ENCODE assay signal across 14 mouse cellular contexts in the genomic region with DNA sequence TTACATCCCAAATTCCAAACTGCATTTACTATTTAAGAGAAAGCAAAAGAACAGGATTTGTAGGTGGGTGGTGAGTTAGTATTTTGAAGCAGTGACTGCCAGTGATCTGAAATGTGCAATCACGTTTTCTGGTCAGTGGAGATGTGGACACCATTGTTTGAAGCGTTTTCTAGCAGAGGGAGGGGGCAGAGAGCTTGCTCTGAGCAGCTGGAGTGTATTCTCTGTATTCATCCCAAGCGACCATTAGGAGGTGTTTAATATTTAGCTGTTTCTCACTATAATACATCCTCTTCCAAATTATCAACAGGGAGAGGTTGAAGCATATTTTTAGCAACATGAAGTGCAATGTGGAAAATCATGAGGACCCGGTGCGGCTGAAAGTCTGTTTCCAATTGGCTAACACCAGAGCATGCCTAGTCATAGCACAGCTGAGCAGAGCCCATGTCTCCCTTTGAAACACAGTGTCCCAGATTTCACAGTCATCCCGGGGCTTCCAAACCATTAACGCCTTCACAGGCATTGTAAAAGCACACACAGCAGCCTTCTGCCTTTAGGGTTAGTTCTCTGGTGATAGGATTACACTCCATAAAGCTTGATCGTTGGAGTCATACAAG. TPM values are rescaled to one million over a fixed set of nuclear protein-coding genes. Genes with fewer than 3 reads are reported as not detected.
DNase-seq lines count a peak whose midpoint lies in the region; ATAC-seq and TF ChIP-seq lines count a peak whose summit lies in the region.
"Had no signal": no experiment of that assay in that cellular context is flagged by ENCODE, and none has a peak within 500 bp of the region (broad histone marks: within the 10 kb centered on the region; RNA-seq: fewer than 3 reads in every experiment).

No protein-coding gene starts in this region.

- no peaks in the 10 kb centered on the region for H3K4me1 ChIP-seq in hindbrain, embryonic 14.5 days (replicated peaks; ENCODE audit: control insufficient read depth, insufficient read depth, low read length)
- H3K4me1 ChIP-seq in hindbrain, embryonic 12.5 days: no peaks in the 10 kb centered on the region
- no peaks in the 10 kb centered on the region for H3K4me1 ChIP-seq in forebrain, embryonic 14.5 days (ENCODE audit: control insufficient read depth, insufficient read depth, low read length)
- peaks cover 9% of the 10 kb centered on the region for H3K4me1 ChIP-seq in heart, embryonic 16.5 days (ENCODE audit: control insufficient read depth, insufficient read depth, low read length)
- 0 out of 2 replicates have a peak, but pooled peaks cover 3% of the 10 kb centered on the region for H3K4me1 ChIP-seq in midbrain, postnatal 0 days (ENCODE audit: insufficient read depth, low read length)
- H3K4me1 ChIP-seq in cerebellum, adult 2 months (ENCODE audit: control insufficient read depth, insufficient read depth, low read length): no peaks in the 10 kb centered on the region

- no peaks in the 10 kb centered on the region for H3K9me3 ChIP-seq in hindbrain, embryonic 14.5 days (ENCODE audit: control insufficient read depth, low read length)
- H3K9me3 ChIP-seq in hindbrain, embryonic 12.5 days (replicated peaks): no peaks in the 10 kb centered on the region
- H3K9me3 ChIP-seq in forebrain, embryonic 14.5 days (replicated peaks; ENCODE audit: control insufficient read depth, low read length): no peaks in the 10 kb centered on the region
- H3K9me3 ChIP-seq in heart, embryonic 16.5 days (replicated peaks; ENCODE audit: control insufficient read depth, low read length): no peaks in the 10 kb centered on the region
- H3K9me3 ChIP-seq in midbrain, postnatal 0 days (ENCODE audit: low read length): no peaks in the 10 kb centered on the region

- H3K4me3 ChIP-seq in hindbrain, embryonic 14.5 days (replicated peaks; ENCODE audit: low read length): no peak overlapping the region
- no peak overlapping the region for H3K4me3 ChIP-seq in hindbrain, embryonic 12.5 days
- H3K4me3 ChIP-seq in forebrain, embryonic 14.5 days (ENCODE audit: low read depth, low read length): no peak overlapping the region
- no peak overlapping the region for H3K4me3 ChIP-seq in heart, embryonic 16.5 days (ENCODE audit: low read length)
- H3K4me3 ChIP-seq in midbrain, postnatal 0 days (ENCODE audit: low read depth, low read length): no peak overlapping the region
- no peak overlapping the region for H3K4me3 ChIP-seq in cerebellum, adult 2 months (replicated peaks; ENCODE audit: insufficient read depth, low read depth, low read length)

- TF ChIP-seq CTCF in midbrain, postnatal 0 days (IDR thresholded peaks at IDR 0.05): no peak
- TF ChIP-seq CTCF in cerebellum, adult 2 months (IDR thresholded peaks at IDR 0.05; ENCODE audit: borderline replicate concordance, insufficient read depth, low read depth, low read length): no peak

- no peak for TF ChIP-seq POLR2A in cerebellum, adult 2 months (IDR thresholded peaks at IDR 0.05; ENCODE audit: borderline replicate concordance, insufficient read depth, low read length)

- no peaks in the 10 kb centered on the region for H3K27me3 ChIP-seq in hindbrain, embryonic 14.5 days (ENCODE audit: control insufficient read depth, insufficient read depth, low read length)
- H3K27me3 ChIP-seq in hindbrain, embryonic 12.5 days: no peaks in the 10 kb centered on the region
- H3K27me3 ChIP-seq in forebrain, embryonic 14.5 days (replicated peaks; ENCODE audit: control insufficient read depth, insufficient read depth, low read length): no peaks in the 10 kb centered on the region
- H3K27me3 ChIP-seq in heart, embryonic 16.5 days (ENCODE audit: control insufficient read depth, insufficient read depth, low read length): no peaks in the 10 kb centered on the region
- no peaks in the 10 kb centered on the region for H3K27me3 ChIP-seq in midbrain, postnatal 0 days (ENCODE audit: insufficient read depth, low read length)
- H3K27me3 ChIP-seq in cerebellum, adult 2 months (ENCODE audit: control insufficient read depth, insufficient read depth, low read length): no peaks in the 10 kb centered on the region

- H3K9ac ChIP-seq in hindbrain, embryonic 14.5 days: no peak overlapping the region
- H3K9ac ChIP-seq in hindbrain, embryonic 12.5 days: no peak overlapping the region
- H3K9ac ChIP-seq in forebrain, embryonic 14.5 days (ENCODE audit: low read length): no peak overlapping the region
- H3K9ac ChIP-seq in heart, embryonic 16.5 days (ENCODE audit: low read length): no peak overlapping the region
- no peak overlapping the region for H3K9ac ChIP-seq in midbrain, postnatal 0 days (replicated peaks; ENCODE audit: low read length, poor library complexity, severe bottlenecking)
- H3K9ac ChIP-seq: liver, postnatal 0 days had no signal

- ATAC-seq in hindbrain, embryonic 14.5 days (ENCODE audit: low FRiP score): 0 out of 2 replicates have a peak, but pooled peaks have one; percentile 60
- no peak for ATAC-seq in hindbrain, embryonic 12.5 days (ENCODE audit: low FRiP score)
- ATAC-seq in forebrain, embryonic 14.5 days: peak; percentile 66
- ATAC-seq in heart, embryonic 16.5 days (replicated peaks; ENCODE audit: extremely low read depth, insufficient read depth, low FRiP score): no peak; the same call in 1 of the 2 replicates
- peak; percentile 71; the same call in 1 of the 2 replicates for ATAC-seq in midbrain, postnatal 0 days (ENCODE audit: low FRiP score)
- no peak for ATAC-seq in inflammation-experienced regulatory T-cells, adult 6 months
- ATAC-seq: liver, postnatal 0 days had no signal

- peak overlapping the region; percentile 15; the same call in 1 of the 2 replicates for H3K4me2 ChIP-seq in hindbrain, embryonic 14.5 days (replicated peaks)
- H3K4me2 ChIP-seq in hindbrain, embryonic 12.5 days (replicated peaks): no peak overlapping the region
- H3K4me2 ChIP-seq in forebrain, embryonic 14.5 days (ENCODE audit: low read length): no peak overlapping the region
- peak overlapping the region; percentile 31 for H3K4me2 ChIP-seq in heart, embryonic 16.5 days (ENCODE audit: low read depth, low read length)
- peak overlapping the region; percentile 15; the same call in 1 of the 2 replicates for H3K4me2 ChIP-seq in midbrain, postnatal 0 days (ENCODE audit: low read depth, low read length, poor library complexity, severe bottlenecking)

- WGBS in hindbrain, embryonic 14.5 days: 42% methylated on average over 8 of the region's 8 CpGs
- 58% methylated on average over 8 of the region's 8 CpGs for WGBS in hindbrain, embryonic 12.5 days
- 49% methylated on average over 8 of the region's 8 CpGs for WGBS in forebrain, embryonic 14.5 days
- 44% methylated on average over 8 of the region's 8 CpGs for WGBS in heart, embryonic 16.5 days
- WGBS in midbrain, postnatal 0 days: 28% methylated on average over 8 of the region's 8 CpGs
- WGBS in cerebellum, adult 2 months: 39% methylated on average over 8 of the region's 8 CpGs

- peak overlapping the region; percentile 23; the same call in 1 of the 2 replicates for H3K27ac ChIP-seq in hindbrain, embryonic 14.5 days
- H3K27ac ChIP-seq in hindbrain, embryonic 12.5 days: no peak overlapping the region
- no peak overlapping the region for H3K27ac ChIP-seq in forebrain, embryonic 14.5 days (ENCODE audit: low read depth, low read length)
- H3K27ac ChIP-seq in heart, embryonic 16.5 days (ENCODE audit: low read length): peak overlapping the region; percentile 41
- peak overlapping the region; percentile 7; the same call in 1 of the 2 replicates for H3K27ac ChIP-seq in midbrain, postnatal 0 days (ENCODE audit: low read depth, low read length)
- H3K27ac ChIP-seq in cerebellum, adult 2 months (ENCODE audit: insufficient read depth, low read length): no peak overlapping the region

- no peak for DNase-seq in hindbrain, embryonic 14.5 days (ENCODE audit: low spot score)
- DNase-seq in forebrain, embryonic 14.5 days (ENCODE audit: low spot score): peak; percentile 44
- peak; percentile 49 for DNase-seq in midbrain, postnatal 0 days (ENCODE audit: low spot score)
- no peak for DNase-seq in adrenal gland, postnatal 14 days
- DNase-seq in cerebellum, adult 2 months: no peak
- DNase-seq: cerebellum, postnatal 25 days; kidney, adult 18-20 months; liver, postnatal 0 days had no signal

- no peaks in the 10 kb centered on the region for H3K36me3 ChIP-seq in hindbrain, embryonic 14.5 days (replicated peaks; ENCODE audit: control insufficient read depth, insufficient read depth)
- no peaks in the 10 kb centered on the region for H3K36me3 ChIP-seq in hindbrain, embryonic 12.5 days
- no peaks in the 10 kb centered on the region for H3K36me3 ChIP-seq in forebrain, embryonic 14.5 days (ENCODE audit: control insufficient read depth, insufficient read depth, low read length)
- H3K36me3 ChIP-seq in heart, embryonic 16.5 days (ENCODE audit: control insufficient read depth, insufficient read depth): no peaks in the 10 kb centered on the region
- no peaks in the 10 kb centered on the region for H3K36me3 ChIP-seq in midbrain, postnatal 0 days (ENCODE audit: insufficient read depth, low read length)

RNA-seq across cellular contexts. Expression of gene Icos, which starts 41.7 kb away (rescaled TPM):
- polyA plus RNA-seq in hindbrain, embryonic 14.5 days (2014; fragmentation: Nextera tagmentation; extraction: Ambion mirVana): 0.10 and 0.19 TPM in 2 replicates
- 0.08 and 0.29 TPM in 2 replicates for polyA plus RNA-seq in hindbrain, embryonic 12.5 days (2016; fragmentation: Nextera tagmentation; extraction: Ambion mirVana)
- polyA plus RNA-seq in forebrain, embryonic 14.5 days (2014; fragmentation: Nextera tagmentation; extraction: Ambion mirVana): 0.10 TPM in 1 of 2 replicates, not detected in the other
- 0.62 and 1.2 TPM in 2 replicates for polyA plus RNA-seq in heart, embryonic 16.5 days (2015; fragmentation: Nextera tagmentation; extraction: Ambion mirVana)
- total RNA-seq in midbrain, postnatal 0 days (2014; rRNA removed): not detected in 2 replicates
- 0.14 and 0.28 TPM in 2 replicates for polyA plus RNA-seq in midbrain, postnatal 0 days (2015; fragmentation: Nextera tagmentation; extraction: Ambion mirVana)
- polyA plus RNA-seq in inflammation-experienced regulatory T-cells, adult 6 months (2017; shearing (Covaris generic)): 100 to 1,000 TPM; 358 to 373 (median 359) TPM
- 0.11 and 1.1 TPM in 2 replicates for total RNA-seq in adrenal gland, postnatal 14 days (2021)
- 0.10 TPM in 1 of 2 replicates, not detected in the other for polyA plus RNA-seq in cerebellum, adult 2 months (2012; rRNA removed)
- total RNA-seq: ES-E14; left cerebral cortex, adult 8-10 months had no signal

RNA-seq across cellular contexts. Expression of gene Ctla4, which starts 49.3 kb away (rescaled TPM):
- polyA plus RNA-seq in hindbrain, embryonic 14.5 days (2014; fragmentation: Nextera tagmentation; extraction: Ambion mirVana): not detected in 2 replicates
- polyA plus RNA-seq in hindbrain, embryonic 12.5 days (2016; fragmentation: Nextera tagmentation; extraction: Ambion mirVana): not detected in 2 replicates
- polyA plus RNA-seq in forebrain, embryonic 14.5 days (2014; fragmentation: Nextera tagmentation; extraction: Ambion mirVana): not detected in 2 replicates
- polyA plus RNA-seq in heart, embryonic 16.5 days (2015; fragmentation: Nextera tagmentation; extraction: Ambion mirVana): 1.6 and 3.5 TPM in 2 replicates
- not detected in 2 replicates for total RNA-seq in midbrain, postnatal 0 days (2014; rRNA removed)
- not detected in 2 replicates for polyA plus RNA-seq in midbrain, postnatal 0 days (2015; fragmentation: Nextera tagmentation; extraction: Ambion mirVana)
- 100 to 1,000 TPM; 121 to 243 (median 214) TPM for polyA plus RNA-seq in inflammation-experienced regulatory T-cells, adult 6 months (2017; shearing (Covaris generic))
- 0.52 and 1.1 TPM in 2 replicates for total RNA-seq in adrenal gland, postnatal 14 days (2021)
- polyA plus RNA-seq in cerebellum, adult 2 months (2012; rRNA removed): not detected in 2 replicates
- total RNA-seq: adrenal gland, adult 18-20 months; ES-E14; left cerebral cortex, adult 8-10 months had no signal
- polyA plus RNA-seq: liver, postnatal 0 days had no signal

Comparison
In these comparisons a context has a peak if more than half of its experiments do, and no peak if none do; other contexts are left out.
1. ATAC-seq: peak in hindbrain, embryonic 14.5 days (single experiment), forebrain, embryonic 14.5 days (single experiment) and midbrain, postnatal 0 days (single experiment); none in hindbrain, embryonic 12.5 days (single experiment), heart, embryonic 16.5 days (single experiment) and inflammation-experienced regulatory T-cells, adult 6 months (single experiment).
2. H3K27ac ChIP-seq: peak in hindbrain, embryonic 14.5 days (single experiment), heart, embryonic 16.5 days (single experiment) and midbrain, postnatal 0 days (single experiment); none in hindbrain, embryonic 12.5 days (single experiment), forebrain, embryonic 14.5 days (single experiment) and cerebellum, adult 2 months (single experiment).
3. H3K4me2 ChIP-seq: peak in hindbrain, embryonic 14.5 days (single experiment), heart, embryonic 16.5 days (single experiment) and midbrain, postnatal 0 days (single experiment); none in hindbrain, embryonic 12.5 days (single experiment) and forebrain, embryonic 14.5 days (single experiment).
4. DNase-seq: peak in forebrain, embryonic 14.5 days (single experiment) and midbrain, postnatal 0 days (single experiment); none in hindbrain, embryonic 14.5 days (single experiment), adrenal gland, postnatal 14 days (single experiment) and cerebellum, adult 2 months (0 of 2).
5. RNA of gene Icos, which starts 41.7 kb away (polyA plus RNA-seq): 358 to 373 TPM in inflammation-experienced regulatory T-cells, adult 6 months; 0.62 to 1.2 TPM in heart, embryonic 16.5 days, 0.10 to 0.19 TPM in hindbrain, embryonic 14.5 days, 0.14 to 0.28 TPM in midbrain, postnatal 0 days, 0.10 TPM in forebrain, embryonic 14.5 days, 0.08 to 0.29 TPM in hindbrain, embryonic 12.5 days and 0.10 TPM in cerebellum, adult 2 months; every median in the first group is over 100 times any median in the second.
6. RNA of gene Ctla4, which starts 49.3 kb away (polyA plus RNA-seq): 121 to 243 TPM in inflammation-experienced regulatory T-cells, adult 6 months; 1.6 to 3.5 TPM in heart, embryonic 16.5 days, not detected in hindbrain, embryonic 14.5 days, not detected in hindbrain, embryonic 12.5 days, not detected in forebrain, embryonic 14.5 days, not detected in midbrain, postnatal 0 days and not detected in cerebellum, adult 2 months; every median in the first group is over 10 times any median in the second.